Mouse (Mus musculus) gastrocnemius, postnatal 10 days (tissue): ENCODE data around the gene Spdef. TPM values are rescaled to one million over a fixed set of nuclear protein-coding genes. Genes with fewer than 3 reads are reported as not detected.

Experiments
- DNase-seq: peaks from one replicate; pipeline ENCODE4 v3.0.0; 2021; ENCODE audit warnings: mixed read lengths
- total RNA-seq, 2 experiments: library from RNA; stranded (reverse); gene quantifications; 2 replicates each; pipeline ENCODE4 v1.2.3; 2021

Gene Spdef
- total RNA-seq, 2 experiments from 2014 or later: 0.26 to 0.43 TPM

GRCm38 (mm10) chr17:27677756-27678155 lies 51.0 kb downstream of the Spdef start:
- no peak for DNase-seq

GRCm38 (mm10) chr17:27676270-27676669 lies 52.5 kb downstream of the Spdef start:
- no peak for DNase-seq

- no peak for DNase-seq
Observed at GRCm38 (mm10) chr17:27675453-27675852, 53.3 kb downstream of the Spdef start.

- DNase-seq: no peak
Observed at GRCm38 (mm10) chr17:27673945-27674344, 54.8 kb downstream of the Spdef start.

- no peak for DNase-seq
Observed at GRCm38 (mm10) chr17:27671720-27672119, 57.0 kb downstream of the Spdef start.

Other genes with a start within 250 kb of the Spdef start
- gene Grm4, start 207.6 kb downstream of the Spdef start, total RNA-seq: under 1 TPM; 0.16 to 0.32 TPM
- 10 to 100 TPM; 24.9 to 27.0 TPM for gene Hmga1, start 172.5 kb downstream of the Spdef start, total RNA-seq
- gene AI413582, start 163.2 kb downstream of the Spdef start, total RNA-seq: 1 to 10 TPM; 3.5 to 4.7 TPM
- 100 to 1,000 TPM; 267 to 291 TPM for gene Nudt3, start 105.5 kb downstream of the Spdef start, total RNA-seq
- gene RPS10-NUDT3, start 93.7 kb downstream of the Spdef start, total RNA-seq: not detected
- gene Rps10, start 92.3 kb downstream of the Spdef start, total RNA-seq: 100 to 1,000 TPM; 708 to 712 TPM
- 1 to 10 TPM in 1 of 2 experiments, under 1 TPM in 1; 0.33 to 1.8 TPM for gene Pacsin1, start 73.4 kb downstream of the Spdef start, total RNA-seq
- 10 to 100 TPM; 76.7 to 78.6 TPM for gene D17Wsu92e, start 91.7 kb upstream of the Spdef start, total RNA-seq
- 10 to 100 TPM; 93.1 to 94.1 TPM for gene Snrpc, start 109.2 kb upstream of the Spdef start, total RNA-seq
- 10 to 100 TPM; 15.0 to 20.4 TPM for gene Uhrf1bp1, start 127.5 kb upstream of the Spdef start, total RNA-seq
- 10 to 100 TPM; 22.6 to 27.6 TPM for gene Anks1, start 180.4 kb upstream of the Spdef start, total RNA-seq
- 10 to 100 TPM; 19.9 to 23.3 TPM for gene Taf11, start 180.9 kb upstream of the Spdef start, total RNA-seq